Mouse (Mus musculus): ENCODE data around the gene Psat1. TPM values are rescaled to one million over a fixed set of nuclear protein-coding genes. Genes with fewer than 3 reads are reported as not detected.

The Psat1 gene
- total and polyA plus RNA-seq, 3 experiments: 340 to 549 (median 423) TPM

GRCm38 (mm10) chr19:15982926-15983738, 36.0 kb upstream of the Psat1 start:
- Histone ChIP-seq H3K4me1 (ENCODE audit: control insufficient read depth in 1 of 2, insufficient read depth in 2 of 2) (peaks cover 4 to 29% of the 10 kb centered on the region in 2 experiments), H3K27ac (ENCODE audit: insufficient read depth, low read depth) (no peak overlapping the region), H3K36me3 (replicated peaks in 1 of 2; ENCODE audit: control insufficient read depth in 1 of 2, insufficient read depth in 1 of 2, low read length in 1 of 2) (peaks cover 7 to 38% of the 10 kb centered on the region in 2 experiments), H3K4me2 (ENCODE audit: insufficient read depth, low read depth, poor library complexity, severe bottlenecking) (0 out of 2 replicates have a peak overlapping the region, but pooled peaks have one; percentile 25), H3K27me3 (replicated peaks) (no peaks in the 10 kb centered on the region), H3K4me3 (replicated peaks in 1 of 3; ENCODE audit: low read depth in 2 of 3, low read length in 2 of 3, poor library complexity in 1 of 3) (no peak overlapping the region), H3K9me3 (replicated peaks; ENCODE audit: low read length) (no peaks in the 10 kb centered on the region), H3K79me2 (replicated peaks; ENCODE audit: control insufficient read depth, extremely low read depth, insufficient read depth, poor library complexity, severe bottlenecking) (no peaks in the 10 kb centered on the region), H3K9ac (ENCODE audit: insufficient read depth, low read depth) (no peak overlapping the region)
- in situ Hi-C loops (cut with MboI; ENCODE audit: low pct_ligation_motif_present, low pct_unique_long_range_greater_than_20kb, low sequenced_read_pairs) (no loop called here), dilution Hi-C loops (cut with MboI; ENCODE audit: extremely low pct_ligation_motif_present, extremely low pct_unique_long_range_greater_than_20kb, low sequenced_read_pairs) (no loop called here)
- TF ChIP-seq SIN3A (IDR thresholded peaks at IDR 0.05; ENCODE audit: low read length) (no peak), BHLHE40 (IDR thresholded peaks at IDR 0.05; ENCODE audit: low read depth, low read length) (no peak), CTCF (conservative IDR thresholded peaks at IDR 0.05 in 1 of 2, IDR thresholded peaks at IDR 0.05 in 1 of 2; ENCODE audit: low read depth in 2 of 2, low read length in 2 of 2) (no peak), KAT2A (IDR thresholded peaks at IDR 0.05; ENCODE audit: insufficient replicate concordance, low read length) (no peak), JUND (conservative IDR thresholded peaks at IDR 0.05; ENCODE audit: low read depth, low read length) (no peak), ZC3H11A (IDR thresholded peaks at IDR 0.05; ENCODE audit: low read depth, low read length) (no peak), ZMIZ1 (IDR thresholded peaks at IDR 0.05; ENCODE audit: low read depth, low read length) (no peak), E2F4 (IDR thresholded peaks at IDR 0.05; ENCODE audit: insufficient replicate concordance, low read depth, low read length) (no peak), HCFC1 (IDR thresholded peaks at IDR 0.05; ENCODE audit: low read depth, low read length) (no peak), USF1 (IDR thresholded peaks at IDR 0.05; ENCODE audit: low read depth, low read length) (no peak), UBTF (IDR thresholded peaks at IDR 0.05; ENCODE audit: low read depth, low read length) (no peak), SMC3 (IDR thresholded peaks at IDR 0.05; ENCODE audit: low read depth, low read length) (no peak), TCF12 (IDR thresholded peaks at IDR 0.05; ENCODE audit: low read depth, low read length) (no peak), IRF4 (IDR thresholded peaks at IDR 0.05; ENCODE audit: low read depth, low read length) (no peak), MAX (IDR thresholded peaks at IDR 0.05; ENCODE audit: low read length) (no peak), TBP (conservative IDR thresholded peaks at IDR 0.05; ENCODE audit: low read depth, low read length) (no peak), MAZ (IDR thresholded peaks at IDR 0.05; ENCODE audit: low read depth, low read length) (no peak), GABPA (IDR thresholded peaks at IDR 0.05; ENCODE audit: insufficient replicate concordance, low read depth, low read length) (no peak), ETS1 (conservative IDR thresholded peaks at IDR 0.05; ENCODE audit: low read depth, low read length) (no peak), CHD2 (IDR thresholded peaks at IDR 0.05; ENCODE audit: low read length) (no peak)
- DNase-seq (ENCODE audit: extremely low read depth): no peak

- H3K79me2 ChIP-seq (replicated peaks; ENCODE audit: control insufficient read depth, extremely low read depth, insufficient read depth, poor library complexity, severe bottlenecking): no peaks in the 10 kb centered on the region
- H3K4me3 ChIP-seq (replicated peaks in 1 of 3; ENCODE audit: low read depth in 2 of 3, low read length in 2 of 3, poor library complexity in 1 of 3): no peak overlapping the region
- H3K4me2 ChIP-seq (ENCODE audit: insufficient read depth, low read depth, poor library complexity, severe bottlenecking): no peak overlapping the region
- TF ChIP-seq RAD21 (IDR thresholded peaks at IDR 0.05; ENCODE audit: low read depth, low read length) (peak; percentile 84), CTCF (conservative IDR thresholded peaks at IDR 0.05 in 1 of 2, IDR thresholded peaks at IDR 0.05 in 1 of 2; ENCODE audit: low read depth in 2 of 2, low read length in 2 of 2) (peak; percentile 67 to 87), MXI1 (IDR thresholded peaks at IDR 0.05; ENCODE audit: low read depth, low read length) (no peak), SMC3 (IDR thresholded peaks at IDR 0.05; ENCODE audit: low read depth, low read length) (peak; percentile 50)
- H3K36me3 ChIP-seq (replicated peaks in 1 of 2; ENCODE audit: control insufficient read depth in 1 of 2, insufficient read depth in 1 of 2, low read length in 1 of 2): peaks cover 0 to 37% of the 10 kb centered on the region in 2 experiments
- no peaks in the 10 kb centered on the region for H3K9me3 ChIP-seq (replicated peaks; ENCODE audit: low read length)
- dilution Hi-C loops (cut with MboI; ENCODE audit: extremely low pct_ligation_motif_present, extremely low pct_unique_long_range_greater_than_20kb, low sequenced_read_pairs): no loop called here
- H3K27ac ChIP-seq (ENCODE audit: insufficient read depth, low read depth): no peak overlapping the region
- peak; percentile 79 for DNase-seq (ENCODE audit: extremely low read depth)
- H3K27me3 ChIP-seq (replicated peaks): no peaks in the 10 kb centered on the region
- H3K9ac ChIP-seq (ENCODE audit: insufficient read depth, low read depth): no peak overlapping the region
- H3K4me1 ChIP-seq (ENCODE audit: control insufficient read depth in 1 of 2, insufficient read depth in 2 of 2): peaks cover 4 to 29% of the 10 kb centered on the region in 2 experiments
- in situ Hi-C loops (cut with MboI; ENCODE audit: low pct_ligation_motif_present, low pct_unique_long_range_greater_than_20kb, low sequenced_read_pairs): no loop called here
These were observed 34.7 kb upstream of the Psat1 start for GRCm38 (mm10) chr19:15981861-15982260.
